Mouse (Mus musculus) hindbrain, embryonic 13.5 days (tissue): ENCODE measurements around the gene Osmr. TPM values are rescaled to one million over a fixed set of nuclear protein-coding genes. Genes with fewer than 3 reads are reported as not detected.

Experiments used
- ATAC-seq: fragments of 200-750 bp; cut with Nextera tagmentation; 2 replicates; pipeline ENCODE4 v1.8.0; 2017; ENCODE audit warnings: moderate TSS enrichment; ENCODE audit not compliant: low FRiP score
- H3K27ac ChIP-seq: fragments of 300-500 bp; sonication (generic); 2 replicates; pipeline ENCODE4 v1.5.1; 2015; ENCODE audit warnings: inconsistent platforms, mild to moderate bottlenecking, moderate library complexity
- H3K27me3 ChIP-seq: fragments of 300-500 bp; sonication (generic); 2 replicates; pipeline ENCODE4 v1.6.1; 2015; ENCODE audit warnings: mild to moderate bottlenecking, inconsistent platforms
- H3K36me3 ChIP-seq: fragments of 300-500 bp; sonication (generic); 2 replicates; pipeline ENCODE4 v1.6.1; 2015; ENCODE audit warnings: mild to moderate bottlenecking, inconsistent platforms
- H3K4me1 ChIP-seq: fragments of 300-500 bp; sonication (generic); replicated peaks from 2 replicates; pipeline ENCODE4 v1.6.1; 2015; ENCODE audit warnings: inconsistent platforms
- H3K4me2 ChIP-seq: fragments of 300-500 bp; sonication (generic); 2 replicates; pipeline ENCODE4 v1.6.1; 2015; ENCODE audit warnings: inconsistent platforms, mild to moderate bottlenecking, moderate library complexity
- H3K4me3 ChIP-seq: fragments of 300-500 bp; sonication (generic); 2 replicates; pipeline ENCODE4 v1.5.1; 2015; ENCODE audit warnings: mild to moderate bottlenecking, inconsistent platforms
- H3K9ac ChIP-seq: fragments of 300-500 bp; sonication (generic); 2 replicates; pipeline ENCODE4 v1.6.1; 2015; ENCODE audit warnings: mild to moderate bottlenecking, inconsistent platforms
- H3K9me3 ChIP-seq: fragments of 300-500 bp; sonication (generic); 2 replicates; pipeline ENCODE4 v1.6.1; 2016; ENCODE audit warnings: inconsistent platforms
- WGBS: fragments of 180-500 bp; shearing (Covaris S2); methylation state at CpG from one replicate; pipeline ENCODE4 v1.1.7; 2015; 5-methylcytosine and 5-hydroxymethylcytosine counted together
- polyA plus RNA-seq: library from polyadenylated mRNA; unstranded; fragments of >200 nt; fragmentation: Nextera tagmentation; extraction: Ambion mirVana; gene quantifications from 2 replicates; pipeline ENCODE4 v1.2.1, GENCODE M21; 2015

The Osmr gene
- polyA plus RNA-seq, 1 experiment from 2014 or later: 1.9 TPM

GRCm38 (mm10) chr15:6883816-6884215 is 9.0 kb upstream of the Osmr start:
- no peaks in the 10 kb centered on the region for H3K27me3 ChIP-seq
- ATAC-seq: no peak
- WGBS: 56% methylated on average over 5 of the region's 5 CpGs

GRCm38 (mm10) chr15:6883091-6883490 is 8.3 kb upstream of the Osmr start:
- no peaks in the 10 kb centered on the region for H3K9me3 ChIP-seq
- H3K4me2 ChIP-seq: no peak overlapping the region
- H3K27ac ChIP-seq: no peak overlapping the region
- H3K4me1 ChIP-seq: 0 out of 2 replicates have a peak, but pooled peaks cover 4% of the 10 kb centered on the region
- no peaks in the 10 kb centered on the region for H3K27me3 ChIP-seq
- WGBS: 86% methylated on average over 4 of the region's 4 CpGs
- ATAC-seq: no peak
- H3K9ac ChIP-seq: no peak overlapping the region
- H3K36me3 ChIP-seq: no peaks in the 10 kb centered on the region
- no peak overlapping the region for H3K4me3 ChIP-seq

More at GRCm38 (mm10) chr15:6883816-6884215, 9.0 kb upstream of the Osmr start:
- H3K27ac ChIP-seq: no peak overlapping the region
- H3K9me3 ChIP-seq: no peaks in the 10 kb centered on the region
- H3K9ac ChIP-seq: no peak overlapping the region
- H3K4me1 ChIP-seq: 0 out of 2 replicates have a peak, but pooled peaks cover 4% of the 10 kb centered on the region
- H3K4me2 ChIP-seq: no peak overlapping the region
- no peak overlapping the region for H3K4me3 ChIP-seq
- no peaks in the 10 kb centered on the region for H3K36me3 ChIP-seq

- 44% methylated on average over 7 of the region's 7 CpGs for WGBS
- no peak overlapping the region for H3K9ac ChIP-seq
- no peaks in the 10 kb centered on the region for H3K27me3 ChIP-seq
- H3K4me2 ChIP-seq: no peak overlapping the region
- no peaks in the 10 kb centered on the region for H3K36me3 ChIP-seq
- no peak overlapping the region for H3K4me3 ChIP-seq
- H3K27ac ChIP-seq: no peak overlapping the region
- H3K9me3 ChIP-seq: no peaks in the 10 kb centered on the region
- ATAC-seq: no peak
- 0 out of 2 replicates have a peak, but pooled peaks cover 4% of the 10 kb centered on the region for H3K4me1 ChIP-seq
These were observed 7.4 kb upstream of the Osmr start for GRCm38 (mm10) chr15:6882180-6882579.

- Histone ChIP-seq H3K27ac (no peak overlapping the region), H3K27me3 (no peaks in the 10 kb centered on the region), H3K4me2 (no peak overlapping the region), H3K9ac (no peak overlapping the region), H3K4me1 (0 out of 2 replicates have a peak, but pooled peaks cover 4% of the 10 kb centered on the region), H3K4me3 (no peak overlapping the region), H3K9me3 (no peaks in the 10 kb centered on the region), H3K36me3 (no peaks in the 10 kb centered on the region)
- no peak for ATAC-seq
- WGBS: 86% methylated on average over 9 of the region's 9 CpGs
These were observed 6.4 kb upstream of the Osmr start for GRCm38 (mm10) chr15:6881211-6881610.

- H3K4me1 ChIP-seq: peaks cover 17% of the 10 kb centered on the region
- peaks cover 32% of the 10 kb centered on the region for H3K27me3 ChIP-seq
- H3K4me3 ChIP-seq: peak overlapping the region; percentile 47
- H3K9ac ChIP-seq: peak overlapping the region; percentile 66
- under 1% methylated on average over 52 of the region's 52 CpGs for WGBS
- ATAC-seq: peak; percentile 54
- H3K36me3 ChIP-seq: no peaks in the 10 kb centered on the region
- H3K27ac ChIP-seq: no peak overlapping the region
- peak overlapping the region; percentile 79 for H3K4me2 ChIP-seq
- H3K9me3 ChIP-seq: no peaks in the 10 kb centered on the region
These were observed 765 bp downstream of the Osmr start for GRCm38 (mm10) chr15:6873807-6874600.

GRCm38 (mm10) chr15:6873154-6873806 is 1.5 kb downstream of the Osmr start:
- WGBS: 41% methylated on average over 17 of the region's 17 CpGs
- no peak for ATAC-seq
- H3K27ac ChIP-seq: no peak overlapping the region
- no peaks in the 10 kb centered on the region for H3K36me3 ChIP-seq
- peaks cover 32% of the 10 kb centered on the region for H3K27me3 ChIP-seq
- H3K4me3 ChIP-seq: peak overlapping the region; percentile 47
- no peaks in the 10 kb centered on the region for H3K9me3 ChIP-seq
- peaks cover 17% of the 10 kb centered on the region for H3K4me1 ChIP-seq
- peak overlapping the region; percentile 79 for H3K4me2 ChIP-seq
- no peak overlapping the region; the same call in 1 of the 2 replicates for H3K9ac ChIP-seq

- peaks cover 17% of the 10 kb centered on the region for H3K4me1 ChIP-seq
- H3K4me2 ChIP-seq: no peak overlapping the region
- 70% methylated on average over 11 of the region's 11 CpGs for WGBS
- ATAC-seq: no peak
- H3K27me3 ChIP-seq: peaks cover 32% of the 10 kb centered on the region
- H3K9ac ChIP-seq: no peak overlapping the region
- no peak overlapping the region for H3K27ac ChIP-seq
- no peaks in the 10 kb centered on the region for H3K9me3 ChIP-seq
- H3K36me3 ChIP-seq: no peaks in the 10 kb centered on the region
- no peak overlapping the region for H3K4me3 ChIP-seq
These were observed 3.0 kb downstream of the Osmr start for GRCm38 (mm10) chr15:6871621-6872359.

- Histone ChIP-seq H3K9ac (no peak overlapping the region), H3K9me3 (no peaks in the 10 kb centered on the region), H3K4me3 (no peak overlapping the region), H3K27me3 (peaks cover 3% of the 10 kb centered on the region; the same call in 1 of the 2 replicates), H3K27ac (no peak overlapping the region), H3K4me2 (no peak overlapping the region), H3K36me3 (no peaks in the 10 kb centered on the region), H3K4me1 (no peaks in the 10 kb centered on the region)
- 27% methylated on average over 6 of the region's 6 CpGs for WGBS
- no peak for ATAC-seq
These were observed 7.9 kb downstream of the Osmr start for GRCm38 (mm10) chr15:6866888-6867287.

GRCm38 (mm10) chr15:6862125-6862524 is 12.6 kb downstream of the Osmr start:
- no peak overlapping the region for H3K9ac ChIP-seq
- no peaks in the 10 kb centered on the region for H3K27me3 ChIP-seq
- H3K4me1 ChIP-seq: no peaks in the 10 kb centered on the region
- no peak overlapping the region for H3K4me3 ChIP-seq
- no peak overlapping the region for H3K27ac ChIP-seq
- no peaks in the 10 kb centered on the region for H3K9me3 ChIP-seq
- no peak for ATAC-seq
- H3K36me3 ChIP-seq: no peaks in the 10 kb centered on the region
- H3K4me2 ChIP-seq: no peak overlapping the region
- 83% methylated on average over 4 of the region's 4 CpGs for WGBS

GRCm38 (mm10) chr15:6861617-6862016 is 13.2 kb downstream of the Osmr start:
- Histone ChIP-seq H3K27ac (no peak overlapping the region), H3K36me3 (no peaks in the 10 kb centered on the region), H3K27me3 (no peaks in the 10 kb centered on the region), H3K4me1 (no peaks in the 10 kb centered on the region), H3K9ac (no peak overlapping the region), H3K4me3 (no peak overlapping the region), H3K4me2 (no peak overlapping the region), H3K9me3 (no peaks in the 10 kb centered on the region)
- 88% methylated on average over 7 of the region's 7 CpGs for WGBS
- ATAC-seq: no peak

- Histone ChIP-seq H3K4me2 (no peak overlapping the region), H3K9ac (no peak overlapping the region), H3K27ac (no peak overlapping the region), H3K9me3 (no peaks in the 10 kb centered on the region), H3K4me1 (no peaks in the 10 kb centered on the region), H3K4me3 (no peak overlapping the region), H3K27me3 (no peaks in the 10 kb centered on the region), H3K36me3 (no peaks in the 10 kb centered on the region)
- WGBS: 95% methylated on average over 7 of the region's 7 CpGs
- ATAC-seq: no peak
These were observed 15.0 kb downstream of the Osmr start for GRCm38 (mm10) chr15:6859781-6860180.

GRCm38 (mm10) chr15:6858871-6859270 is 15.9 kb downstream of the Osmr start:
- Histone ChIP-seq H3K36me3 (no peaks in the 10 kb centered on the region), H3K9me3 (no peaks in the 10 kb centered on the region), H3K27ac (no peak overlapping the region), H3K27me3 (no peaks in the 10 kb centered on the region), H3K9ac (no peak overlapping the region), H3K4me2 (no peak overlapping the region), H3K4me3 (no peak overlapping the region), H3K4me1 (no peaks in the 10 kb centered on the region)
- no peak for ATAC-seq
- 85% methylated on average over 4 of the region's 4 CpGs for WGBS
